Mouse (Mus musculus) limb, embryonic 14.5 days (tissue): ENCODE measurements around the gene Adat1. TPM values are rescaled to one million over a fixed set of nuclear protein-coding genes. Genes with fewer than 3 reads are reported as not detected.
A peak's percentile ranks its signal among the peaks of the same experiment; 100 is the strongest.
"Not testable (repeated sequence)": the region's sequence is repeated elsewhere in the genome, so short reads cannot be mapped to it uniquely, and the experiment has no call there.

Experiments used
- ATAC-seq: fragments of 200-750 bp; cut with Nextera tagmentation; 2 replicates; pipeline ENCODE4 v1.8.0; 2017; ENCODE audit warnings: low read depth, moderate number of reproducible peaks, moderate TSS enrichment; ENCODE audit not compliant: low FRiP score
- DNase-seq: peaks from one replicate; pipeline ENCODE4 v3.0.0-alpha.2; 2015; ENCODE audit warnings: low spot score
- H3K27ac ChIP-seq: fragments of 300-500 bp; sonication (generic); replicated peaks from 2 replicates; pipeline ENCODE4 v1.5.1; 2014; ENCODE audit warnings: low read depth, mild to moderate bottlenecking, low read length, moderate library complexity, mixed read lengths
- H3K27me3 ChIP-seq: fragments of 300-500 bp; sonication (generic); 2 replicates; pipeline ENCODE4 v1.6.1; 2014; ENCODE audit warnings: low read length, mixed read lengths; ENCODE audit not compliant: control insufficient read depth, insufficient read depth
- H3K36me3 ChIP-seq: fragments of 300-500 bp; sonication (generic); 2 replicates; pipeline ENCODE4 v1.6.1; 2014; ENCODE audit warnings: mild to moderate bottlenecking, low read length, moderate library complexity, mixed read lengths; ENCODE audit not compliant: control insufficient read depth, insufficient read depth
- H3K4me1 ChIP-seq: fragments of 300-500 bp; sonication (generic); 2 replicates; pipeline ENCODE4 v1.6.1; 2014; ENCODE audit warnings: antibody characterized with exemption, low read length, mixed read lengths; ENCODE audit not compliant: control insufficient read depth, insufficient read depth
- H3K4me2 ChIP-seq: fragments of 300-500 bp; sonication (generic); replicated peaks from 2 replicates; pipeline ENCODE4 v1.6.1; 2014; ENCODE audit warnings: low read depth, mild to moderate bottlenecking, low read length, moderate library complexity; ENCODE audit not compliant: severe bottlenecking
- H3K4me3 ChIP-seq: fragments of 300-500 bp; sonication (generic); replicated peaks from 2 replicates; pipeline ENCODE4 v1.5.1; 2014; ENCODE audit warnings: low read length
- H3K9ac ChIP-seq: fragments of 300-500 bp; sonication (generic); 2 replicates; pipeline ENCODE4 v1.6.1; 2014; ENCODE audit warnings: mild to moderate bottlenecking, low read depth, low read length, moderate library complexity; ENCODE audit not compliant: severe bottlenecking
- H3K9me3 ChIP-seq: fragments of 300-500 bp; sonication (generic); 2 replicates; pipeline ENCODE4 v1.6.1; 2016; ENCODE audit warnings: low read length; ENCODE audit not compliant: control insufficient read depth
- POLR2A ChIP-seq: fragments of 200-500 bp; IDR thresholded peaks from 2 replicates; pipeline ENCODE4 v1.8.0; 2012; ENCODE audit warnings: inconsistent platforms, mild to moderate bottlenecking, moderate library complexity, borderline replicate concordance; ENCODE audit not compliant: insufficient read depth, insufficient read length; ENCODE audit errors: extremely low read depth
- WGBS: fragments of 180-500 bp; shearing (Covaris S2); extraction: QIAGEN DNeasy Blood & Tissue Kit; methylation state at CpG from one replicate; pipeline ENCODE4 v1.1.7; 2014; 5-methylcytosine and 5-hydroxymethylcytosine counted together
- polyA plus RNA-seq, 2 experiments: library from polyadenylated mRNA; depleted of rRNA in 1 of 2; stranded (reverse) in 1 of 2; unstranded in 1 of 2; fragments of >200 nt; fragmentation: Nextera tagmentation in 1 of 2; extraction: Ambion mirVana in 1 of 2; gene quantifications; 2 replicates each; pipeline versions ENCODE4 v1.2.1 to v1.2.3; 2012 to 2014

Adat1 gene
- polyA plus RNA-seq, 2 experiments: 6.1 to 12.2 TPM

DNA sequence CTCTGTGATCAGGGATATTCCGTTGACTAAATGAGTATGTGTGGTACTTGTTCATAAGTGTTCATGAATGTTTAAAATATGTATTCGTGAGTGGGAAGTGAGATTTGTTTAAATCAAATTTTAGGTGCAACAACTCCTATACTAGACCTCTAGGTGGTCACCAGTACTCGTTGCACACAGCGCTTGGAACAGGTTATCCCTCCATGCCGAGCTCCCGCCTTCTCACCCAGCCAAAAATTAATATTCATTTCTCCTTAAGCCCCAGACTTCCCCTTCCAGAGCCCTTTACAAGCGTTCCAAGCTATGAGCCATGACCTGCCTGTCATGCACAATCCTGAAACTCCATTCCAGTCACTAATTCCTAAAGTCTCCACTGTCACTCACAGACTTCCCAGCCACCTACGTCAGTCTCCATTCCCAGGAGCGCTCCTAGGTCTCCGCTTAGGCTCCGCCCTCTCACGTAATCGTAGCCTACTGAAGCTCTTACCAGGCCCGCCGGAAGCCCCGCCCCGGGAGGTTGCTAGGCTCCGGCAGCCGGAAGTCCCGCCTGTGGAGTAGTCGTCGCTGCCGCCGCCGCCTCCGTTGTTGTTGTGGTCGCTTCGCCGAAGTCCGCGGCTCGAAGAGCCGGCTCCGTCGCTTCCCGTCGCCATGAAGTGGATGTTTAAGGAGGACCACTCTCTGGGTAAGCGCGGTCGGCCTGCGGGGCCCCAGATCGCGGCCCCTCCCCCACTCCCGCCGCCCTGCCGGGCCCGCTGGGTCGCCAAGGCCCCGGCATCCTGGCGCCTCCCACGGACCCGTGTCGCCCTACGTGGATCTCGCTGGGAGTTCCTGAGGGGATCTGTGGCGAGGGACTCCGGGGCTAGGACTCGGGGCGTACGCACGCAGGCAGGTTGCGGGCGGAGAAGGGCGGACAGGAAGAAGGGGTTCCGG, 51.7 kb downstream of the Adat1 start, which contains the start of gene Gabarapl2:
Gabarapl2 (plus strand) TSS at position 533 of the 930 bp plus-strand sequence.
- DNase-seq: peak; percentile 99
- no peaks in the 10 kb centered on the region for H3K27me3 ChIP-seq
- H3K9me3 ChIP-seq: no peaks in the 10 kb centered on the region
- ATAC-seq: peak; percentile 98
- H3K4me1 ChIP-seq: peaks cover 12% of the 10 kb centered on the region
- TF ChIP-seq POLR2A: no peak
- H3K9ac ChIP-seq: peak within 1 kb of the TSS; percentile 71
- H3K4me2 ChIP-seq: peak within 1 kb of the TSS; percentile 91
- peak within 1 kb of the TSS; percentile 45; the same call in 1 of the 2 replicates for H3K27ac ChIP-seq
- peaks cover 24% of the 10 kb centered on the region for H3K36me3 ChIP-seq
- under 1% methylated on average over 55 of the region's 65 CpGs for WGBS
- peak within 1 kb of the TSS; percentile 87 for H3K4me3 ChIP-seq

- Histone ChIP-seq H3K36me3 (peaks cover 16% of the 10 kb centered on the region), H3K9ac (peak overlapping the region; percentile 12), H3K9me3 (no peaks in the 10 kb centered on the region), H3K4me2 (peak overlapping the region; percentile 91), H3K27ac (0 out of 2 replicates have a peak overlapping the region, but pooled peaks have one; percentile 0), H3K4me3 (peak overlapping the region; percentile 87), H3K4me1 (peaks cover 12% of the 10 kb centered on the region), H3K27me3 (no peaks in the 10 kb centered on the region)
- no peak for TF ChIP-seq POLR2A
- WGBS: 8% methylated on average over 10 of the region's 10 CpGs
- DNase-seq (peak; percentile 16), ATAC-seq (peak; percentile 28)
Measured at GRCm38 (mm10) chr8:111939516-111940142, 52.5 kb downstream of the Adat1 start.

- ATAC-seq, H3K27me3 ChIP-seq, H3K36me3 ChIP-seq, H3K9ac ChIP-seq, H3K4me2 ChIP-seq, H3K9me3 ChIP-seq, H3K4me3 ChIP-seq, DNase-seq, H3K27ac ChIP-seq: not testable (repeated sequence)
- H3K4me1 ChIP-seq: peaks cover 12% of the 10 kb centered on the region
- 82% methylated on average over 9 of the region's 9 CpGs for WGBS
Measured at GRCm38 (mm10) chr8:111938076-111938985, 53.8 kb downstream of the Adat1 start.

DNA sequence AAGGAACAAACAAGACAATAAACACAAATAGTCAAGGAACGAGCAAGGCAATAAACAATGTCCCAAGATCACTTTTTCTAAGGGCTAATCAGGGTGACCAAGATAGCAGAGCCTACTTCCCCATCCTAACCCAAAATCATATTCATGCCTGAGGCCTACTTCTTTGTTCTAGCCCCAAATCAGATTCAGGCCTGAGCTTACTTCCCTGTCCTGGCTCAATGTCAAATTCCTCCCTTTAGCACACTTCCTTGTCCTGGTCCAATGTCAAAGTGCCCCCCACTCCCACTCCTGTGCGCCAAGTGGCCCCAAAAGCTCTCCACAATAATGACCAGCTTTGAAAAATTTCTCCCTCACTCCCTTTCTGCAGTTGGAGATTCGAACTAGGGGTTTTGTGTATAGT, 54.9 kb downstream of the Adat1 start:
- DNase-seq (no peak), ATAC-seq (no peak)
- Histone ChIP-seq H3K27me3 (no peaks in the 10 kb centered on the region), H3K4me2 (no peak overlapping the region), H3K4me3 (no peak overlapping the region), H3K9ac (no peak overlapping the region), H3K36me3 (peaks cover 4% of the 10 kb centered on the region), H3K27ac (no peak overlapping the region), H3K9me3 (no peaks in the 10 kb centered on the region), H3K4me1 (peaks cover 19% of the 10 kb centered on the region)
- 74% methylated on average over 3 of the region's 3 CpGs for WGBS
- TF ChIP-seq POLR2A: no peak
